Mouse (Mus musculus): Measurements from ENCODE around the gene Atxn2.

Gene Atxn2

GRCm38 (mm10) chr5:121759921-121760320, 48.8 kb downstream of the Atxn2 start:
- no peak for DNase-seq (ENCODE audit: extremely low read depth, insufficient read length, low spot score)

GRCm38 (mm10) chr5:121761459-121761858, 50.3 kb downstream of the Atxn2 start:
- no peak for DNase-seq (ENCODE audit: extremely low read depth, insufficient read length, low spot score)

- DNase-seq (ENCODE audit: extremely low read depth, insufficient read length, low spot score), result no peak
Measured at GRCm38 (mm10) chr5:121762949-121763348, 51.8 kb downstream of the Atxn2 start.

- DNase-seq (ENCODE audit: extremely low read depth, insufficient read length, low spot score), result no peak
Measured at GRCm38 (mm10) chr5:121765020-121765419, 53.9 kb downstream of the Atxn2 start.

- DNase-seq (ENCODE audit: extremely low read depth, insufficient read length, low spot score), result no peak
Measured at GRCm38 (mm10) chr5:121766038-121766773, 55.1 kb downstream of the Atxn2 start.

GRCm38 (mm10) chr5:121767564-121767963, 56.4 kb downstream of the Atxn2 start:
- DNase-seq (ENCODE audit: extremely low read depth, insufficient read length, low spot score), result no peak

- no peak for DNase-seq (ENCODE audit: extremely low read depth, insufficient read length, low spot score)
Measured at GRCm38 (mm10) chr5:121769827-121770226, 58.7 kb downstream of the Atxn2 start.

- DNase-seq (ENCODE audit: extremely low read depth, insufficient read length, low spot score), result no peak
Measured at GRCm38 (mm10) chr5:121771611-121772010, 60.5 kb downstream of the Atxn2 start.

GRCm38 (mm10) chr5:121778485-121779119, 67.5 kb downstream of the Atxn2 start:
- no peak for DNase-seq (ENCODE audit: extremely low read depth, insufficient read length, low spot score)

- no peak for DNase-seq (ENCODE audit: extremely low read depth, insufficient read length, low spot score)
Measured at GRCm38 (mm10) chr5:121780180-121780579, 69.0 kb downstream of the Atxn2 start.

GRCm38 (mm10) chr5:121782467-121782866, 71.3 kb downstream of the Atxn2 start:
- DNase-seq (ENCODE audit: extremely low read depth, insufficient read length, low spot score), result no peak

GRCm38 (mm10) chr5:121783862-121784500, 72.8 kb downstream of the Atxn2 start:
- no peak for DNase-seq (ENCODE audit: extremely low read depth, insufficient read length, low spot score)

GRCm38 (mm10) chr5:121791026-121791425, 79.9 kb downstream of the Atxn2 start:
- no peak for DNase-seq (ENCODE audit: extremely low read depth, insufficient read length, low spot score)

GRCm38 (mm10) chr5:121795800-121796199, 84.7 kb downstream of the Atxn2 start:
- no peak for DNase-seq (ENCODE audit: extremely low read depth, insufficient read length, low spot score)

- DNase-seq (ENCODE audit: extremely low read depth, insufficient read length, low spot score), result no peak
Measured at GRCm38 (mm10) chr5:121798447-121798846, 87.3 kb downstream of the Atxn2 start.

- no peak for DNase-seq (ENCODE audit: extremely low read depth, insufficient read length, low spot score)
Measured at GRCm38 (mm10) chr5:121807186-121807585, 96.0 kb downstream of the Atxn2 start.

GRCm38 (mm10) chr5:121808202-121808601, 97.1 kb downstream of the Atxn2 start:
- no peak for DNase-seq (ENCODE audit: extremely low read depth, insufficient read length, low spot score)

- DNase-seq (ENCODE audit: extremely low read depth, insufficient read length, low spot score), result no peak
Measured at GRCm38 (mm10) chr5:121809667-121810224, 98.6 kb downstream of the Atxn2 start.

GRCm38 (mm10) chr5:121810331-121811151, 99.4 kb downstream of the Atxn2 start:
- no peak for DNase-seq (ENCODE audit: extremely low read depth, insufficient read length, low spot score)

GRCm38 (mm10) chr5:121811485-121811931, 100.4 kb downstream of the Atxn2 start:
- DNase-seq (ENCODE audit: extremely low read depth, insufficient read length, low spot score), result no peak
